Mouse (Mus musculus) right cerebral cortex, postnatal 10 days (tissue): ENCODE results near the gene Atg101.

Experiments
- DNase-seq, 2 experiments: peaks; one replicate each; pipeline ENCODE4 v3.0.0; 2021; ENCODE audit warnings: low spot score in 2 of 2

The Atg101 gene

DNA sequence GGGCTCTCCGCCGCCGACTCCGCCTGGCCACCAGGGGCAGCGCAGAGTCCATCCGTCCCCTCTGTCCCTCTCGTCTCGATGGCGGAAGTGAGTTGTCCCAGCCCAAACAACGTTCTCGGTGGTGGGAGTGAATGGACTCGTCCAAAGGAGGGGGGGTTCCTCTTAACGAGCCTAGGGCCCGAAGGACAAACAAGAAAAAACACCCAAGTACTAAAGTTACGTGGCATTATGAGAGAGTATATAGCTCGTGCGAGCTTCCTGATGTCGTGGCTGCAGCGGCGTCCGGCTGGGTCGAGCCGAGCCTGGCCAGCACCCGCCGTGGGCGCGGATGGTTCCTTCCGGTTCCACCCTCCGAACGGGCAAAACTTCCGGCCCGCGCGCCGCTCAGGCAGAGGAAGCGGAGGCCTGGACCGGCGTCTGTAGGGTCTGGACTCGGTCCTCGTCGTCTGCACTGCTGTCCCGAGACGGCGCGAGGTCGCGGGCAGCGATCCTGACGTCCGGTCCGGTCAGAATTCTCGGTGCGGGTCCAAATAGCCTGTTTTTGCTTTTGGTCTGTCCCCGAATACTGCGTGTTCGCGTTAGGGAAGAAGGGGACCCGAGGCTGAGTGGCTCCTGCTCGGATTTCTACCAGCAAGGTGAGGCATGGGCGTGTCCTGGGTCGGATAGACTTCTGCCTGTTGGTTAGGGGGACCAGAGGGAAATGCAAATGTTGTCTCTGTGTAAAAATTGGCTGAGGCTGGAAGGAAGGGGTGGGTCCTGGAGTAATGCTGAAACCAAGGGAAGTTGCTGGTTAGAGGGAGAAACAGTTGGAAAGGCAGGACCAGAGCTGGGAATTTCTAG is at the start of gene Atg101:
Atg101 (plus strand) TSS at position 362 of the 840 bp plus-strand sequence.
- DNase-seq, result peak; percentile 94 to 95

DNA sequence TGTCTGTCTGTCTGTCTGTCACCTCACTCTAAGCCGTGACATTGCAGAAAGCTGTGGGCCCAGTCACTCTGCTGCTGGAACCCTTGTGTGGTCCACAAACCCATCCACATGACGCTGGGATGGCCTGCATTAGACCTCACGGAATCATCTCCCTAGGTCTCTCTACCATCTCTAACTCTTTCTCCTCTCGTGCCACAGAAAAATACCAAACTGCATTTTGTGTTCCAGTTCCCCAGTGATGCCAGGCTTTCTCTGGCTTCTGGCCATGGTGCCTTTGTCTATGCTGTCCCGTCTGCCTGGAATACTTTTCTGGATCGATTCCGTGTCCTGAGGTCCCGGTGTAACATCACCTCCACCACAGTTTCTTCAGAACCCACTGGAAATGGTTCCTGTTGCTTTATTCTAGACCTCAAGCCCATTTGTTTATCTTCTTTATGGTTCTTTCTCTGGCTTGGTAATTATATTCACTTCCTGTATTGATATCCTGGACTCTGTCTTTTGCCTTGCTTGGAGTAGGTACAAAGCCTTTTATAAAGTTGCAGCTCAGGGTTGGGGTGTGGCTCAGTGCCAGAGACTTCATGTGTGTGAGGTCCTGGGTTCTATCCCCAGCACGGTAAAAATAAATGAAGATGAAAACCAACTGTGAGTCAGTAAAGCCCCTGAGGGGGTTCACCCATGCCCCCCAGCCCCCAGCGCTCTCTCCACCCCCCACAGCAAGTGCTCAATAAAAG is 49.3 kb upstream of the Atg101 start:
- DNase-seq, result no peak

DNA sequence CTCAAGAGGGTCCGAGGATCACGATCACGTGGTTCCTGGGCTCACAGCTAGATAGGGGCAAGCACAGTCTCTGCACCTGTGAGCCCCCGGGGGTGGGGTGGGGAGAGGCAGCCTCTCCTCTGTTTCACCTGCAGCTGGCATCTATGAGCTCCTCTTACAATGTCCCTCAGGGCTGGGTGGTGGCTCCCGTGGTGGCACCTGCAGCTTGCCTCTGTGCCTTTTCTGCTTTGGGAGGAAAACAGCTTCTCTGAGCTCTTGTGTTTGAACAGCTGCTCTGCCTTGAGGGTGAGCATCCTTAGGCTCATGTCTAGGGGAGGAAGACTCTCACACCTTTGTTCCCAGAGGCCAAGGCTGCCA is 48.8 kb upstream of the Atg101 start:
- DNase-seq, result no peak

DNA sequence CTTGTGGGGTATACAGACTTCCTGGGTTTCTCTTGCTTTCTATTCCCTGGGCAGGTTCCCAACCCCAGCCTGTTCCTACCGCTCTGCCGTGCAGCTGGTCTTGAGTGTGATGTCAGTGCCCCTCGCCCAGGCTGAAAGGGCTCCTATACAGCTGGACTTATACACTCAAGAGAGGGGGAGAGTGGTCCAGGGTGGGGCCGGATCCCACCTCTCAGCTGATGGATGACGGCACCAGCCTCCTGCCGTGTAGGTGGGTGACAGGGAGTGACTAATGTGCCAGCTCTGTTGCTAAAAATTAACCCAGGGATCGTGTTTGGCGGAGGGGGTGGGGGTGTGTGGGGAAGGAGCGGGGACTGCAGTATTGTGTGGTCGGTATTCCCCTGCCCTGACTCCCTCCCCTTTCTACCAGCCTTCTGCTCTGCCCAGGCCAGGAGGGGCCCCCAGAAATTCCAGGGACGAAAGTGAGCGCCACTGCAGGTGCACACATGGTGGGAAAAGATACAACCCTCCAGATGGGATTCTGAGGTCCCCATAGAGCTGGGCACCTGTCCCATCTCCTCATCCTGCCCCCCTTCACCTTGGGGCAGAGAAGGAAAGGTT is 48.2 kb upstream of the Atg101 start:
- peak; percentile 68 to 73 for DNase-seq

DNA sequence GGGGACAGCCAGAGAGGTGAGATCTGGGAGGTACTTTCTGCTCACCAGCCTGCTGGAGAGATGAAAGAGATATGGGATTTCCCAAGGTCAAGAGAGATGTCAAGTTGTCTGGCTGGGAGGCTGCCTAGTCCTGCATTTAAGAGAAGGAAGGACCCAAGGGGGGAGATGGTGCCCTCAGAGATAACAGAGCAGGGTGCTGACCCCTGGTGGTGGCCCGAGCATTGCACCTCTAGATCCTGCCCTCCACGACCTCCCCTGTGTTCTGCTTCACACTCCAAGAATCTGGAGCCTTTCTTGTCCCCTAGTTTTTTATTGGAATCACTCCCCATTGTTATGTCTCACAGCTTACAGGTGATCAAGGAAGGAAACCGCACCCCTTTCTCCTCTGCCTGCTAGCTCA is 47.2 kb upstream of the Atg101 start:
- peak in 1 of 2 experiments; percentile 63 for DNase-seq

DNA sequence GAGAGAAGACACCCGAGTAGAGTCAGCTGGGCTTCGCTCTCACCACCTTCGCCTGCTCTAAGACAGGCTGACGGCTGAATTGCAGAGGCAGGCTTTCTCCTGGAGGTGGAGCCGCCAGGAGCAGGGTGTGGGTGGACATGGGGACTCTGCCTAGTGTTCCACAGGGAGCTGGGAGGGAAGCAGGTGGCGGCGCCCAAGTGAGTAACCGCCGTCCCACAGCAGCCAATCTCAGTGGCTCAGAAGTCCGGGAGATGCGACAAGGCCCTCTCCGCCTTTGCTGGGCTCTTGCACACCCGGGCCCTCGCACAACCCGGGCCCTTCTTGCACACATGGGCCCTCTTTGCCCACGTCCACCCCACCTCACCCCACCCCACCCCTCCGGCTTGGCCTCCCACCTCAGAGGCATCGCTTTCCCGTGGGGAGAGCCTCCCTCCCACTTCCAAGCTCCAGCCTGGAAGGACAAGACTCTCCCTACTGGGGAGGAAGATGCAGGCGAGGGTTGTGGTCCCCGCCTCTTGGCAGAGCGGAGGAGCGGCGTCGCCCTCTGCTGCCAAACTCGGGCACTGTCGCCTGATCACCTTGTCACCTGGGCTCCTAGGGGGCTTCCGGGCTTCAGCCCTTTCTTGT is 45.1 kb upstream of the Atg101 start:
- DNase-seq, result peak; percentile 73 to 80

DNA sequence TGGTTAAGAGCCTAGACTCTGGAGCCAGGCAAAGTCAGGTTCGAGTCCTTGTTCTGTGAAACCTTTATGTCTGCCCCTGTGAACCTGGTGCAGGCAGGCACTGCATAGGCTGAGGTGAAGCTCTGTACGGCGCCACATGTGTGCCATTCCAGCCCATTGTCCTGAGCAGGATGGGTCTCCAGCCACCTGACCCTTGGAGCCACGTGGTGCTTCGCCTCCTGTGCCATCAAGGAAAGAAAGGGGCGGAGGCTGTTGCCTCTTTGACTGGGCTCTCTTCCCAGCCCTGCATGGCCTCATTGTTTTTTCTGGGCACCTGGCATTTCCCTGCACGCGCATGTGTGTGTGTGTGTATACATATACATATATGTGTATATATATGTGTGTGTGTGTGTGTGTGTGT is 44.3 kb upstream of the Atg101 start:
- no peak for DNase-seq

DNA sequence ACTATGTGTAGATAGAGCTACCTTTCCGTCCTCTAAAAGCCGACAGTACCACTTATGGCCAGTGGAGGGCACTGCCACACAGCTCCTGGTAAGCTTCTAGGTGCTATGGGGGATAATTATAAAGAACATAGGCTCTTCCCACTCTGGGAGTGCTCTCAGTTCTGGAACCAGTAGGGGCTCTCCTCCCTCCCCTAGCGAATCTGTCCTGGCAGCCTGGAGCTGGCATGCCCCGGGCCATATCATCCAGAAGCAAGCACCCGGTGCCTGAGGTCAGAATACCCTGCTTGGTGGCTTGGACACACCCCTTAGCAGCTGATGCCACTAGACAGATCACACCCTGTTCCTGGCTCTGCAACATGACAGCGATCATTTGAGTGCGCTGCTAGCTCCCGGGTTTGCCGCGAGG is 43.3 kb upstream of the Atg101 start:
- DNase-seq, result peak; percentile 93 to 94

DNA sequence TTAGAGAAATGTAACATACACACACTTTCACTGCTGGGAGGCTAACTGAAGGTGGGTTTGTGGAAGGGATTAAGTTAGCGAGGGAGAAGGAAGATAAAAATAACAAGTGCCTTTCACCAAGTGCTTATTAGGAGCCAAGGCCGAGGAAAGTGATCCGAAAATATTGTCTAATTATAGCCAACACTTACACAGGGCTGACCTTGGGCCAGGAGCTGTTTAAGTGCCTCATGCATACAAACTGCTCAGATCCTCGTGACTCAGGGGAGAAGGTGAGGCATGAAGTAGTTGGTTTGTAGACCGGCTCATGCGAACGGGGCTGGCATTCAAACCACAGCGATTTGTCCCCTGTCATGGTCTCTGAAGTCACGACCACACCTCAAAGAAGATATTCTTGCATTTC is 42.8 kb upstream of the Atg101 start:
- DNase-seq, result no peak

DNA sequence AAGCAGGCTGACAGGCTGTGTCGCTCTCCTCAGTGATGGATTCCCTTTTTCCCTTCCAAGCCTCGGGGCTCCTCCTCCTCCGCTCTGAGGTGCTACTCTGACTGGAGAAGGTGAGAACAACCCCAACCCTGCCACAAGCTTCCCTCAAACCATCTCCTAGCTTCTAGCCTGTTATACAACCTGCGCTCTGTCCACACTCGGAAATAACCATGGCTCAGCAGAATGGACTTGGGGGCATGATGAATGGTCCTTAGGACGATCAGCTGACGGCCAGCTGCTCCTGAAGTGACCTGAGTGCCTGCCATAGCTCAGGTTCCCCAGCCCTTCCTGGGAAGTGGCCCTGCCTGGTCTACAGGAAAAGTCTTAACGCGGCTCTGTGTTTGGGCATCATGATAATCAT is 42.2 kb upstream of the Atg101 start:
- DNase-seq, result no peak

DNA sequence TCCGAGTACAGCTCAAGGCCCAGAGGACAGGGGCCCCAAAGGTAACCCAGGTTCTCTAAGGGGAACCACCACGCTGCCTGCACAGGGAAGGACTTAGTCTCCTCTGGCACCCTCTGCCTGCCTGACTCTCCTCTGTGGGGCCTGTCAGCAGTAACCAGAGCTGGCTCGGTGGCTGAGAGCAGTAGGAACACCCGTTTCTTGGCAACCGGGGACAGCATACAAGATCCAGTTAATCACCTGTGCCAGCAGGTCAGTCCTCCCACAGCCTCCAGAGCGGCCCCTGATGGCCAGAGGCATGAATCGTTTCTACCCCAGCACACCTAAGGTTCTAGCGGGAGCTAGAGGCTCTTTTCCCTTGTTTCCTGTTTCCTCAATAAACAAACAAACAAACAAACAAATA is 41.4 kb upstream of the Atg101 start:
- no peak for DNase-seq

DNA sequence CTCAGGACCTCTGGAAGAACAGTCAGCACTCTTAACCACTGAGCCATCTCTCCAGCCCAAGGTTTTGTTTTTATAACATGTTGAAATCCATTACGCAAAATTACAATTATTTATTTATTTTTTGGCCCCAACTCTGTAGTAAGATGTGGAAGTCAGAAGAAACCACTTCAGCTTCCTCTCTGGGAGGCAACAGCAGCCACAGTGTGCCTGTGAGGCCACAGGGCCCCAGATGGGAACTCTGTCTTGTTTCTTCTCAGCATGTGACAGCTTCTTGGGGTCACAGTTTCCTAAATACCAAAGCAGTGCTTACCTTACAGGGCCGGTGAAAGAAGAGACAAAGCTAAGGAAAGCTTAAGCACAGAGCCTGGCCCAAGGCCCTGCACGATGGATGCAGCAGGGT is 40.1 kb upstream of the Atg101 start:
- no peak for DNase-seq

DNA sequence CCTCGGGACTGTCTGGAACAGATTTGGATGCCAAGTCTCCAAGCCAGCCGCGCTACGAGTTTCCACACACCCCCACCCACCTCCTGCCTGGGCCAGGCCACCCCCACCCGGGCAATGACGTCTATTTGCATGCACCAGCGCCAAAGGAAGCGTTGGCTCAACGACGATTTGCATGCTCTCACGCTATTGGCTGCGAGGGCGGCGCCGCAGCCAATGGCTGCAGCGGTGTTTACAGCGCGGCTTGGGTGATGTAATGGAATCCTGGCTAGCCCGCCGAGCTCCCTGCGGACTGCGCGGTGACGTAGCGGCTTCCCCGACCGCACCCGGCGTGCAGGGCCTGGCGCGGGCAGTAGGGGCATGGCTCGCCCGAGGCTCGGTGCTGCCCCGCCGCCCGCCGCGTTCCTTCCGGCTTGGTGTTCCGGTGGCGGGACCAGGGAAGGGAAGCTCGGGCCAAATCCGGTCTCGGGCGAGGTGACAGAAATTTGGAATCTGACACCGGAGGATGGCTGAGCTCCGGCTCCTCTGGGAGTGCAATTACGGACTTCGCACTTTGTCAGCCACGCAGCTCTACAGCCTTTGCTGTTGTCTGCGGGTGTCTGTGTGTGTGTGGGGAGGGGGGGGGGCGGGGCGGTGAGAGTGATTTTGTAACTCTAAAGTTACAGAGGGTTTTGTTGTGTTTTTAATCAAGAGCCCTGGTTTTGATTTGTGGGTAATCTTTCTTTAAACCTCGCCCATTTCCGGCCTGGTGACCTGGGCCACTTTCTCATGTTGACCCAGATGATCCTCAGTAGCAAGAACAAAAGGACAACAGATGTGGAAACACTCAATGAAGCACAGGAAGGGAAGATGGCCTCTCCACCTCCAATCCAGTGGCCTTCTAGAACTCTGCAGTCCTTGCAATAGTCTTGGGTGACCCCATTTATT is 37.6 kb upstream of the Atg101 start:
- peak; percentile 97 to 98 for DNase-seq

DNA sequence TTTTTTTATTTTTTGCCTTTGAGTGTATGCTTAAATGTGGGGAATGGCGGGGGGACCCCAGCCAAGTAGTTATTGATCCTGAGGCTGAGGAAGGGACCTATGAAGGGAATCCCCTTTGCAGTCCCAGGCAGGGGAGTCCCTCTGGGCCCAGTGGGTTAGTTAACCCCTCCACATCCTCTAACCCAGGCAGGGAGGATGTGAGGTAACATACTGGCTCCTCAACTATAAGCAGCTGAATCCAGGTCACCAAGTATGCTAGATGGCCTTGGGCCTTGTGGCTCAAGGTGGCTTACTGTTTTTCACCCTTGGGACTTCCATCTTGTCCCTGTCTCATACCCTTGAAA is 36.9 kb upstream of the Atg101 start:
- peak in 1 of 2 experiments; percentile 39 for DNase-seq

DNA sequence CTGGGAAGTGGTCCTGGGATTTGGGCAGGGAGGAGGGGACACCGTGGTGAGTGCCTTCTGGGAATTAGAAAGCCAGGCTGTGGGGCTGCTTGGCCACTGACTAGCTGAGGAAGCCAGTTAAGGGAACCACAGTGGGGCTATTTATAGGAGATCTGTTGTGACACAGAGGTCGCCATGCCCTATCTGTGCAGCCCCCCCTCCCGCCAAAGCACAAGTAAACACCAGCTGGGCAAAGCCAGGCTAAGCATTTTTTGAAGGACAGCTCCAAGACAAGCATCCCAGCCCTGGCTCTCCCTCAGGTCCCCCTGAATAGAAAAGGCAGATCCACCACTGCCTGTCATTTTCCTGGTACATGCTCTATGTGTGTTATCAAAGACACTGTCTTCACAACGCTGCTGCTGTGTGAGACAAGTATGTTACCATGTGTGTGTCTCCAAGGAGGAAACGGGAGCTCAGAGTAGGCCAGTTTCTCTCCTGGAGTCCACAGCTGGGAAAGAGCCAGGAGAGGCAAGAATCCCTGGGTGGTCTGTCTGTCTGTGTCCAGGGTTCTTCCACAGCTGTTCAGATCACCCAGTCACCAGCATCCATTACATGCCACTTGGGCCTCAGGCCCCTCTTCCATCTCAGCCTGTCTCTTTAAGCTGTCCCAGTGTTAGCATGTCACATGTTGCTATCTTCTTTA is 35.9 kb upstream of the Atg101 start:
- peak in 1 of 2 experiments; percentile 58 for DNase-seq

DNA sequence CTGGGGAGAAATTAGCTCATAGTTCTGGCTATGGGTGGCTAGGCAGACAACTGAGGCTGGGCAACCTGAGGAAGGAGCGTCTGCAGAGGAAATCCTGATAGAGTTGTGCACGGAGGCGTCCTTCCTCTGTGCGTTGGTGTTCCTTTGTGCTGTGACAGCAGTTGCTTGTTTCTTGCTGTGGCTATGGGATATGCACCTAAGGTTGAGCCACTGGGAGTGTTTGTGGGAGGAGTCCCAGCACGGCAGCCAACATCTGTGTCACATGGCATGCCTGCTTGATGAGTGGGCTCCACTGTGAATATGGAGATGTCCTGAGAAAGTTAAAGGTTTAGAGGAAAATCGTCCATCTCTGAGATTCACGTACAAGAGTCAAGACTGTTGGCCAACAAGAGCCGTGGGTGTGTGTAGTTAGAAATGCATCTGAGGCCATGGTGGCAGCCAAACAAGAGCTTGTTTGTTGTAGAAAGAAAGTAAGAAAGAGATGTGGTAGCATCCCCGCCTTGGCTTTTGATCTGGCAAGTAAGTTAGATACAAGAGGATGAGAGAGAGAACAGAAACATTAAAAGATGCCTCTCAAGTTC is 33.8 kb upstream of the Atg101 start:
- DNase-seq, result no peak

DNA sequence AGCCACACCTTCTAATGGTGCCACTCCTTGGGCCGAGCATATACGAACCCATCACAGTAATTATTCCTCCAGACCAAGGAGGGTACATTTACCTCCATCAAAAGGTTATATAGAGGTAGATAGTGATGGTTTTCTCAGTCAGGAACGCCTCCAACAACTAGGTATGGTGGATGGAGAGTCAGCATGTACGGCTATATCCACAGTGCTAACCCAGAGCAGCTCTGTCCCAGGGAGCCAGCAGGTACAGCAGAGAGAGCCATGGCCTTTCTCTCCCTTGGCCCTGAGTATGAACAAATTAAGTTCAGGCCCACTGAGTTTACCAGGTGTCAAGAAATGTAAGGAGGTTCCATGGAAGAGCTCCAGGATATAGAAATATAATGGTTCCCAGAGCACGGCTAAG is 32.1 kb upstream of the Atg101 start:
- no peak for DNase-seq

DNA sequence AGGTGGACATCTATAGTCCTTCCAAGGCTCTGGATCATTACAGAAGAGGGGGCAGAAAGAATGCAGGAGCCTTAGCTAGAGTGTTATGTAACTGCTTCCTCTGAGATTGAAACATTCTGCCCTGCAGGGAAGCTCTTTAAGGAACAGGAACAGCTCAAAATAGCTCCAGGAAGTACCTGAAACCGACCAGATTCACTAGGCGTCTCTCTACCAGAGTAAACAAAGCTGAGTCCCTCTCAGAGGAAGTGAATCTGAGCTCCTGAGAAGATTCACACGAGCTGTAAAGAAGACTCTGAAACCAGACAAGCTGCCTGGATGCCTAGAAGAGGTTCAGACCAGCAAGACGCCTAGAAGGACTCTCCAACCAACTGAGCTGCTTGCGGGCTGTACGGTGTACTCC is 31.5 kb upstream of the Atg101 start:
- DNase-seq, result no peak

DNA sequence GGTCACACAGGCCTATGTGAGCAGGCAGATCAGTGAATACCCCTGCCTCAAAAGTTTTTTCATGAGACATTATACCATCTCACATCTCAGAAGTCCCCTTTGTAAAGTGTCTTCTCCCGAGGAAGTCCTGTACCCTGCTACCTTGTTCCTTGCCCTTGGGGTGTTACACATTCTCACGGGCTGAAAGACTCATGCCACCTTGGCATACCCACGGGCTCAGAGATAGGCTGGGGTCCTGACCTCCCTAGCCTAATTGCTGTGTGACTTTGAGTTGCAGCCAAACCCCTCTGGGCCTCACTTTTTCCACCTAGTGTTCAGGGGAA is 30.5 kb upstream of the Atg101 start:
- DNase-seq, result no peak
